Mouse (Mus musculus) liver, embryonic 14.5 days (tissue): ENCODE results near the gene Slc34a3. TPM values are rescaled to one million over a fixed set of nuclear protein-coding genes. Genes with fewer than 3 reads are reported as not detected.

Experiments used
- ATAC-seq: fragments of 200-750 bp; cut with Nextera tagmentation; 2 replicates; pipeline ENCODE4 v1.8.0; 2017; ENCODE audit warnings: moderate number of reproducible peaks, mild to moderate bottlenecking, moderate library complexity; ENCODE audit not compliant: insufficient read depth
- DNase-seq, 3 experiments: peaks; one replicate each; pipeline ENCODE4 v3.0.0-alpha.2; 2012 to 2013; ENCODE audit warnings: low read depth in 3 of 3, low spot score in 3 of 3
- H3K27ac ChIP-seq: fragments of 300-500 bp; sonication (generic); 2 replicates; pipeline ENCODE4 v1.5.1; 2014; ENCODE audit warnings: moderate library complexity, mild to moderate bottlenecking, control low read depth, inconsistent platforms
- H3K27me3 ChIP-seq: fragments of 300-500 bp; sonication (generic); 2 replicates; pipeline ENCODE4 v1.6.1; 2014; ENCODE audit warnings: mild to moderate bottlenecking, low read length, moderate library complexity; ENCODE audit not compliant: control insufficient read depth, insufficient read depth
- H3K36me3 ChIP-seq: fragments of 300-500 bp; sonication (generic); replicated peaks from 2 replicates; pipeline ENCODE4 v1.6.1; 2014; ENCODE audit warnings: low read depth; ENCODE audit not compliant: control insufficient read depth, insufficient read depth
- H3K4me1 ChIP-seq, 2 experiments: fragments of 200-500 bp in 1 of 2; fragments of 300-500 bp in 1 of 2; sonication (generic) in 1 of 2; replicated peaks; 2 replicates each; pipeline ENCODE4 v1.6.1; 2012 to 2014; ENCODE audit warnings: antibody characterized with exemption in 1 of 2, inconsistent platforms in 1 of 2, low read length in 1 of 2; ENCODE audit not compliant: control insufficient read depth in 2 of 2, insufficient read depth in 2 of 2
- H3K4me2 ChIP-seq: fragments of 300-500 bp; sonication (generic); 2 replicates; pipeline ENCODE4 v1.6.1; 2014; ENCODE audit warnings: low read depth, mild to moderate bottlenecking, control low read depth, moderate library complexity
- H3K4me3 ChIP-seq, 2 experiments: fragments of 200-500 bp in 1 of 2; fragments of 300-500 bp in 1 of 2; sonication (generic) in 1 of 2; 2 replicates each; pipeline ENCODE4 v1.5.1; 2012 to 2014; ENCODE audit warnings: low read depth in 2 of 2, low read length in 2 of 2, mild to moderate bottlenecking in 2 of 2, control low read depth in 1 of 2, inconsistent platforms in 1 of 2, moderate library complexity in 1 of 2; ENCODE audit not compliant: insufficient read depth in 1 of 2
- H3K9ac ChIP-seq: fragments of 300-500 bp; sonication (generic); replicated peaks from 2 replicates; pipeline ENCODE4 v1.6.1; 2014; ENCODE audit warnings: mild to moderate bottlenecking, control low read depth, moderate library complexity
- H3K9me3 ChIP-seq: fragments of 300-500 bp; sonication (generic); 2 replicates; pipeline ENCODE4 v1.6.1; 2016; ENCODE audit warnings: low read length, mixed read lengths; ENCODE audit not compliant: control insufficient read depth
- CTCF ChIP-seq: IDR thresholded peaks from 2 replicates; pipeline ENCODE4 v1.5.1; 2016; ENCODE audit warnings: antibody characterized with exemption, low read depth, control low read depth
- EP300 ChIP-seq: IDR thresholded peaks from 2 replicates; pipeline ENCODE4 v1.6.1; 2016; ENCODE audit warnings: antibody characterized with exemption, low read depth
- WGBS: fragments of 180-500 bp; shearing (Covaris S2); extraction: QIAGEN DNeasy Blood & Tissue Kit; methylation state at CpG from one replicate; pipeline ENCODE4 v1.1.7; 2014; ENCODE audit not compliant: insufficient replicate concordance; 5-methylcytosine and 5-hydroxymethylcytosine counted together
- polyA plus RNA-seq, 2 experiments: library from polyadenylated mRNA; depleted of rRNA in 1 of 2; stranded (reverse) in 1 of 2; unstranded in 1 of 2; fragments of >200 nt; fragmentation: Nextera tagmentation in 1 of 2; extraction: Ambion mirVana in 1 of 2; gene quantifications; 2 replicates each; pipeline versions ENCODE4 v1.2.1 to v1.2.3; 2012 to 2014

Slc34a3 gene
- polyA plus RNA-seq, 2 experiments, result 0.01 TPM; not detected in 1

DNA sequence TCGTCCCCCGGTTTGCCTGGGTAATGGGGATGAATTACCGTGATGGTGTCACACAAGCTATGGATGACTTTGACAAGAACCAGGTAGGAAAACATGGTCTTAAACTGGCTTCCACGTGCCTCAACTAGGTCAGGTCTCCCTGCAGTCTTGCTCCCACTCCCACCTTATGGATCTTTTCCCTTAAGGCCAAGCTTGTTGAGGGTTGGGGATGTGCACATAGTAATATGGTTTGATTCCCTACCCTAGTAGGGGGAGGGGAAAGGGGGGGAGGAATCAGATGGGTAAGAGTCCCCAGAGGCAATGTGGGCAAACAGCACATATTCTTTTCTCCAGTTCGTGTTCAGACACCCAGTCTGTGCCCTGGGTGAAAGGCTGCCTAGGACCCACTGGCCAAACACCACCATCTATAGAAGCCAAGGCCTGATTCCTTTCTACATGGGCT, 12.8 kb downstream of the Slc34a3 start:
- Histone ChIP-seq H3K4me3 (0 out of 4 replicates have a peak overlapping the region, but pooled peaks of 1 of the 2 experiments have one; percentile 8), H3K9me3 (no peaks in the 10 kb centered on the region), H3K4me2 (no peak overlapping the region), H3K9ac (no peak overlapping the region), H3K27ac (no peak overlapping the region), H3K4me1 (peaks cover 5 to 10% of the 10 kb centered on the region in 2 experiments), H3K27me3 (no peaks in the 10 kb centered on the region), H3K36me3 (peaks cover 24% of the 10 kb centered on the region)
- ATAC-seq (no peak), DNase-seq (no peak)
- 61% methylated on average over 5 of the region's 5 CpGs for WGBS
- TF ChIP-seq EP300, result no peak
- TF ChIP-seq CTCF, result no peak

DNA sequence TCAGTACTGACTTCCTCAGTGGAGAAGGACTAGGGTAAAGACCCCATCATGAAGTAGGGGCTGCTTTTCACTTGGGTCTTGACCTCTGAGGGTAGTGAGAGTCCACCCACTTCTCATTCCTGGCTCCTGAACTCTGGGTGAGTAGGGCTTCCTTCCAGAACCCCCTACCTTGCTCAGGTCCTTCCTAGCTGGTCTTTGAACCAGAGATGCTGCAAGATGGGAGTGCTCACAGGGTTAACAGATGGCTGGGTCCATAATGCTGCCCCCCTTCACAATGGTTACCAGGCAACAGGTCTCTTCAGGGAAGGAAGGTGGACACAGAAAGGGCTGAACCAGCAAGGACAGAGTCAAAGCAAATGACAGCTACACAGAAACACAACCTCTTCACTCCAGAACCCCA, 15.7 kb downstream of the Slc34a3 start, which contains the start of gene Fam166a:
Gene Fam166a (plus strand): TSS at position 301 of the 400 bp plus-strand sequence.
- Histone ChIP-seq H3K27ac (no peak within 1 kb of the TSS), H3K4me1 (peaks cover 0 to 3% of the 10 kb centered on the region in 2 experiments; a peak in 1 of 4 replicates), H3K4me3 (no peak within 1 kb of the TSS), H3K9me3 (no peaks in the 10 kb centered on the region), H3K36me3 (peaks cover 19% of the 10 kb centered on the region), H3K4me2 (no peak within 1 kb of the TSS), H3K27me3 (no peaks in the 10 kb centered on the region; the same call in 1 of the 2 replicates), H3K9ac (no peak within 1 kb of the TSS)
- no peak for DNase-seq
- no peak for ATAC-seq
- TF ChIP-seq EP300, result no peak
- TF ChIP-seq CTCF, result no peak

DNA sequence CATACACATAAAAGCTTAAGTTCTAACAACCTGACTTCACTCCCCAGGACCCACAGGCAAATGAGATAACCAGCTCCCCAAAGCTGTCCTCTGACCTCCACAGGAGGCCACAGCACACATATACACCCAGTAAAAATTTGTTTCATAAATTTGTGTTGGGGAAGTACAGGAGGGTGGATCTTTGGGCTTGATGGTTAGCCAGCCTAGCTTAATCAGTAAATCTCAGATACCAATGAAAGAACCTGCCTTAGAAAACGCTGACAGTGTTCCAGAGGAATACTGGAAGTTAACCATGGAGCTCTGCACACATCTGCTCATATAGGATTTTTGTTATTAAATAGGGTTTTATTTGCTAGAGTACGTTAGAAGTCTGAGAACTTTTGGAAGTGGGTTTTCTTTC, 16.5 kb downstream of the Slc34a3 start:
- no peaks in the 10 kb centered on the region for H3K4me1 ChIP-seq
- H3K27me3 ChIP-seq, result no peaks in the 10 kb centered on the region; the same call in 1 of the 2 replicates
- no peak overlapping the region for H3K9ac ChIP-seq
- no peak overlapping the region for H3K4me3 ChIP-seq
- 47% methylated on average over 2 of the region's 2 CpGs for WGBS
- ATAC-seq (no peak), DNase-seq (no peak)
- H3K27ac ChIP-seq, result no peak overlapping the region
- TF ChIP-seq EP300, result no peak
- TF ChIP-seq CTCF, result no peak
- no peaks in the 10 kb centered on the region for H3K9me3 ChIP-seq
- peaks cover 11% of the 10 kb centered on the region for H3K36me3 ChIP-seq
- no peak overlapping the region for H3K4me2 ChIP-seq

DNA sequence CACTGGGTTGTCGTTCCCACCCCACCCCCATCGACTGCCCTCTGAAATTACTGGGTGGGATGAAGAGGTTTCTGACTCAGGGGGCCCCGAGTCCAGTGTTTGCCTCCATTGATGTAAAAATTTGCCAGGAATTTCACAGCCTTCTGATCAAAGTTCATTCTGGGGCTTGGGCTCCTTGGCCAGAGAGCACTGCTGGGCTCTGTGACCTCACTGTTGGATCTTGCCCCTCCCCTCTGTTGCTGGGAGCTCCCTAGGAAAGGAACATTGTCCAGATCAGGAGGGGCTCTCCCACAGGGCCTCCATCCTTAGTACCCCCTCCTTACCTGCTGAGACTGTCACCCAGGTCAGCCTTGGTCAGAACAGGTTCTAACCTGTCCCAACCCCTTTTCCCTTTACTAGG, 19.7 kb downstream of the Slc34a3 start, which contains the start of gene Stpg3:
Gene Stpg3 (minus strand): TSS at position 194 of the 400 bp plus-strand sequence.
- no peak within 1 kb of the TSS for H3K4me3 ChIP-seq
- H3K4me1 ChIP-seq, result peaks cover 10 to 15% of the 10 kb centered on the region in 2 experiments
- DNase-seq, result no peak
- no peak within 1 kb of the TSS for H3K9ac ChIP-seq
- H3K27ac ChIP-seq, result no peak within 1 kb of the TSS
- WGBS, result 73% methylated on average over 3 of the region's 3 CpGs
- ATAC-seq, result no peak
- H3K4me2 ChIP-seq, result no peak within 1 kb of the TSS
- no peaks in the 10 kb centered on the region; the same call in 1 of the 2 replicates for H3K27me3 ChIP-seq
- TF ChIP-seq EP300 (no peak), CTCF (no peak)
- no peaks in the 10 kb centered on the region for H3K9me3 ChIP-seq
- H3K36me3 ChIP-seq, result no peaks in the 10 kb centered on the region

DNA sequence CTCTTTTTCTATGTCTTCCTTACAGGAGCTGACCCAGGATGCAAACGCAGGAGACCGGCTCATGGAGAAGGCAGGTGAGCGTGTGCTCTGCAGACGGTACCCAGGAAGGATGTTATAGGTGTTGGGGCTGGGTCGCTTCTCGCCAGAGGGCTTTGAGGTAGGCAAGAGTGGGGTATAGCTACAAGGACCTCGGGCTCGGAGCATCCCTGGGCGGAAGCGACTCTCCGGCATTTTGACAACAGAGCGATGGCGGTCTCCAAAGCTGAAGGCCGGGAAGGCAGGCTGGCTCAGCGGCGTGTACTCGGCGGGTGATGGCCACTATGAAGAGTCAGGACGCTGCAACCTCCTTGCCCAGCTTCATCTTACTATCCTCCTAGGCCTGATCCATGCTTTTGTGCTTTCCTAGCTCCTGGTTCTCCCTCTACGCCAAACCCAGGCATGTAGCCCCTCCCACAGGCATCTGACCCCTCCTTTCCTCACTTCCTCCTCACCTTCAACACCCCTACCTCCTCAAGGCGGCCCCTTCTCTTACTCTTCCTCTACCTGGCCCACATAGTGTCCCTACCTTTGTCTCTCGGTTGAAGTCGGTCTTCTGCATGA, 20.8 kb downstream of the Slc34a3 start:
- no peak for DNase-seq
- no peak overlapping the region for H3K27ac ChIP-seq
- no peaks in the 10 kb centered on the region; the same call in 1 of the 2 replicates for H3K27me3 ChIP-seq
- no peak overlapping the region for H3K4me3 ChIP-seq
- WGBS, result 64% methylated on average over 23 of the region's 23 CpGs
- no peak for TF ChIP-seq EP300
- TF ChIP-seq CTCF, result no peak
- no peaks in the 10 kb centered on the region for H3K9me3 ChIP-seq
- peaks cover 6% of the 10 kb centered on the region for H3K36me3 ChIP-seq
- H3K4me1 ChIP-seq, result peaks cover 10 to 15% of the 10 kb centered on the region in 2 experiments
- no peak overlapping the region for H3K9ac ChIP-seq
- H3K4me2 ChIP-seq, result no peak overlapping the region
- no peak for ATAC-seq
